Mouse (Mus musculus) left cerebral cortex, adult 9 months (tissue): Measurements from ENCODE around the gene Rapgef1.
A peak's percentile ranks its signal among the peaks of the same experiment; 100 is the strongest.

Source experiments
- DNase-seq, 2 experiments: peaks; one replicate each; pipeline ENCODE4 v3.0.0; 2022; ENCODE audit warnings: low spot score in 2 of 2

Rapgef1 gene

DNA sequence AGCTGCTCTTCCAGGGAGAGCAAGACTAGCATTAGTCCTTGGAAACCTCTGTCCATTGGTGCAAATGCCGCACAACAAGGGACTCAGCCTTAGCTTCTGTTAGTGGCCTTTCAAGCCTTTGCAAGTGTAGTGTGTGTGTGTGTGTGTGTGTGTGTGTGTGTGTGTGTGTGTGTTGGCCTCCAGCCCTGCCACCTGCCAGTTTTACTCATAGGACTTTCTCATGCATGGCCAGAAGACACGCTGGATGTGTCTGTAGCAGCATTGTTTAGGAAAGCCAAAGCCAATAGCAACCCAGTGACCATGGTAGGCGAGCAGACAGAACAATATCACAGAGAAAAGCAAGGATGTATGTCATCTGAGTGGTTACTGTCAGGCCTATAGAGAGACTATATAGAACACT is 52.3 kb downstream of the Rapgef1 start:
- no peak for DNase-seq

DNA sequence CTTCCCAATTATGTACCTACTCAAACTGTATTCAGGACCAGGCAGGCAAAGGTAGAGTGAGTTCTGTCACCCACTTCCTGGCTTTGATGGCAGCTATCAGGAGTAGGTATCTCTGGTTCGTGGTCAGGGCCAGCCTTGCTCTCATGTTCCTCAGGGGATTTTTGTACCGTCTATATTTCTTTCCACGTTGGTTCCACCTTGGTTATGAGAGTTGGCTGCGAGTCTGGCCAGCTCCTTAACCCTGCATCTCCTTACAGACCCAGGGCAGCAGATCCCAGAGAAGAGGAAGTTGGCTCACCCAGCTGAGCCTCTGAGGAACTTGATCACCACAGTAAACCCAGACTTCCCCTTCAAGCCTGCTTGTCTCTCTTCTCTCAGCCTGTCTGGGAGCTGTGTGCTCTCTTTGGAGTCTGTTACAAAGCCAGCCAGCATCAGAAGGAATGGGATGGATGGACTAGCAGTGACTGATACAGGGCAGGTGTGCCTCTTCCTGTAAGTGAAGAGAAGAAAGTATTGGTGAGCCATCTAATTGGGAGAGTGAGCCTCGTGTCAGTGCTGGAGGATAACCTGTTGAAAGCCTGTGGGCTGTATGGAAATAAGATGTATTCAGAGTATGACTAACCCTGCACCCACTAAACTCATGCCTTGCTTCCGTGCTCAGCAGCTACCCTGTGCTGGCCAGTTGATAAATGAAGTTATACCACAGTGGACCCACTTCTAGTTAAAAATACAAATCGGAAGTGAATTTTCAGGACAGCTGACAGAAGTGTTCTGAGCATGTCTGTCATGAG is 53.4 kb downstream of the Rapgef1 start:
- DNase-seq: peak in 1 of 2 experiments; percentile 28

DNA sequence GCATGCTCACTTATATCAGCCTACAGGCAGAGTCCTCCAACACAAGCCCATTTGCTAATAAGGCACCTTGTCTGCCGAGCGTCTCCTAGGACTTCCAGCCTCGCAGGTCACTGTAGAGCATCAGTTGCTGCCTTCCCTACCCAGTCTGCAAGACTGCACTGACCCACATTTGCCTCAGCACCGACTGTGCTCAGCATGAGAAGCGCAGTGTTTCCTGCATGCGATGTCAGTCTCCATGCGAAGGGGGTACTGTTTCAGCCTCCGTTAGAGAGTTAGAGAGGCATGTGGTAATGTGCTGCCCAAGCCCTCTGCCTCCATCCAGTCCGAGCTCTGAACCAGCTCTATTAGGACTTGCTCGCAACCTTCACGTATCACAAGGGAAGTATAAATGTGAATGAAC is 54.6 kb downstream of the Rapgef1 start:
- no peak for DNase-seq

DNA sequence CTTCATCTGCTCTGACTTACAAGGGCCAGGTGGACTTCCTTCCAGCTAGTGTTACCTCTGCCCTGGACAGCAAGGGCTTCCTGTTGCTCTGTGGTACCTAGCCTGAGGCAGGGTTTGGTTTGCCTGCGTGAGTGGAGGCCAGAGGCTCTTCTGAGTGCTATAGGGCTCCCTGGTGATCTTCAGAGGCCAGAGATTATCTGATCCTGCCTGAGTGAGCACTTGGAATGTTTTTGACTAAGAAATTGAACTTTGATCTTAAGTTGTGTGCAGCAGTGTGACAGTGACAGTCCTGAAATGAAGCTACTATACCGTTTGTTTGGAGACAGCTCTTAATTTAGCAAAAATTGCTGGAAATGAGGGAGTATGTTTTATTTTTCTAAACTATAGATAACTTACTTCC is 55.0 kb downstream of the Rapgef1 start:
- DNase-seq: no peak

DNA sequence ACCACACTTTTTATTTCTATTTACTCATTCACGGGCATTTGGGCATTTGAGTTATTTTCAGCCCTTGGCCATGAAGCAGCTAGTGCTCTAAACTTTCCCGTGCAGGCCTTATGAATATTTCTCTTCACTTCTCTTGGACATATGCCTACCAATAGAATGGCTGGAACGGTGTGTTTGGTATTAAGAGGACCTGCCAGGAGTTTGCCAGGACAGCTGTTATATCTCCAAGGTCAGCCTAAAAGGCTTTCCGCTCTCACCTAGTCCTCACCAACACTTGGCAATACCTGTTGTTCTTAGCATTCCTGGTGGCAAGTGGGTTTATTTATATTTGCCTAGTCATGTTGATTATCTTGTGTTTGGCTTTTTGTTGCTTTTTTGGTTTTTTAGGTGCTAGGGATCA is 56.3 kb downstream of the Rapgef1 start:
- no peak for DNase-seq

DNA sequence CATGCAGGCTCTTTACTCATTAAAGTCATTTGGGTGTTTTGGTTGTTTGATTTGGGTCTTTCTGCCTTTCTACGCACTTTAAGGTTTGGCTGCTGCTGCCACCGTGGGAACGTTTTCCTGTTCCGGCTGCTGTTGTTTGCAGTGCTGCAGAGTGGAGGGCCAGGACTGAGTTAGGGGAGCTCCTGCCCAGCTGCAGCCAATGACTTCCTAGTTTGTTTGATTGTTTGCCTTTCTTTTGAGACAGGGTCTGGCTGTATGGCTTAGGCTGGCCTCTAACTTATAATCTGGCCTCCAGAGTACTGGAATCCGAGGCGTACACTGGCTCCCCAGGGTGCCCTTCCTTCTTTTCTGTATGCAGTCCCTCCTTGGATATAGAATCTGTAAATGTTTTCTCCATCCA is 57.0 kb downstream of the Rapgef1 start:
- no peak for DNase-seq

DNA sequence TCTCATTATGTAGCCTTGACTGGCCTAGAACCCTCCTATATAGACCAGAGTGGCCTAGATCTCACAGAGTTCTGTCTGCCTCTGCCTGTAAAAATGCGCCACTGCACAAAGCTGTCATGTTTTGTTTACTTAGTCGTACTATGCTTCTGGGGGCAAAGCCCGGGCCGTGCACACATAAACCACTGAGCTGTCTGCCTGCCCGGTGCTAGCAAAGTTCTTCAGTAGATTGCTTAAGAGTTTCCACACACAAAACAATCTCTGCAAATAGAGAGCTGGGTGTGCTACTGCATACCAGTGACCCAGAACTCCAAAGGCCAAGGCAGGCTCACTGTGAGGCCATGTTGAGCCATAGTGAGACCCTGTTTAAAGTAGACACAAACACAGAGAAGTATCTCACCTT is 58.3 kb downstream of the Rapgef1 start:
- no peak for DNase-seq

DNA sequence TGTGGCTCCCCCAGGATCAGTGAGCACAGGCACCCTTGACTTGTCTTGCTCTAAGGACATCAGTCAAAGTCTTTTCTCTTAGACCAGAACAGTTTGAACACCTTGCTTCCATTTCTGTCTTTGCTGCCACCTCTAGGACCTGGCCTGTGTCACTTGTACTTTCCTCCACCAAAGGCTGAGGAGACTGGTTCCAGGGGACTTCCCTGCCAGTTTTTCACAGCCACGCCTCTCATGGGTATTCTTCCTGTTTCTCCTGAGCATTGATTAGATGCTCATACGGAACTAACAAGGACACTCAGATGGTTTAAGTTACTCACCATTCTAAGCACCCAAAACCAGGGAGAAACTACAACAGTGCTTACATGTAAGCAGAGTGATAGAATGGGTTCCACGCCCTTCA is 59.0 kb downstream of the Rapgef1 start:
- DNase-seq: no peak

DNA sequence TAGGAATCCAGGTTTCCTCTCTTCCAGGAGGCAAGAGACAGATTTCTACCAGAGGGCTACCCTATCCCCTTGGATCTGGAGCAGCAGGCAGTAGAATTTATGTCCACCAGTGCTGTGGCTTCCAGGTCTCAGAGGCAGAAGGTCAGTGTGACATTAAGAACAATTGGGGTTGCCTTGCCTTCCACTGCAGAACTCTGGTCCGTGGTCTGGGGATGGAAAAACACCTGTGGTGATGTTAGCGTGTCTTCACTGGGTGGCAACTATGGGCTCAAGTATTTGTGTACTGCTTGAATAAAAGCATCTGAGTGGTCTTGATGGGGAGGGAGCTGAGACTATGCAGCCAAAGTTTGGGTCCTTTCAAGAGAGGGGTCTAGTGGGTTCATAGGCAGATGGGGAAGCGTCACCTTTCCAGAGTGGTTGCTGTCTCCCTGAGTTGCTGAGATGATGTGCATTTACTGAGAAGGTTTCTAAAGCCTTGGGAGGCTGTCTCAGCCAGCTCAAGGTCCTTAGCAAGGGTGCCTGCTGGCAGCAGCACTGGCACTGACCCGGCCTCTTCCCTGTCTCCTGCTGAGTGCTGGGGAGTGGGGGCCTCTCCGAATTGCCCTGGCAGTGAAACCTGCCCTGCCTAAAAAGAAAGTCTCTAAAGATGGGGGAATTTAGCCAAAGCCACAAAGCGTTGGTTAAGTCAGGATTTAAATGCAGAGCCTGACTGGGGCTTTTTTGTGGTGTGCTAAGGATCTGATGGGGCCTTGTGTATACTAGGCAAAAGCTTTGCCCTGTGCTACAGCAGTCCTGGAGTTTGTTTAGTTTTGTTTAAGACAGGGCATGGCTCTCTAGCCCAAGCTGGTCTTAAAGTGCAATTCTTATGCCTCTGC is 60.4 kb downstream of the Rapgef1 start:
- DNase-seq: no peak

DNA sequence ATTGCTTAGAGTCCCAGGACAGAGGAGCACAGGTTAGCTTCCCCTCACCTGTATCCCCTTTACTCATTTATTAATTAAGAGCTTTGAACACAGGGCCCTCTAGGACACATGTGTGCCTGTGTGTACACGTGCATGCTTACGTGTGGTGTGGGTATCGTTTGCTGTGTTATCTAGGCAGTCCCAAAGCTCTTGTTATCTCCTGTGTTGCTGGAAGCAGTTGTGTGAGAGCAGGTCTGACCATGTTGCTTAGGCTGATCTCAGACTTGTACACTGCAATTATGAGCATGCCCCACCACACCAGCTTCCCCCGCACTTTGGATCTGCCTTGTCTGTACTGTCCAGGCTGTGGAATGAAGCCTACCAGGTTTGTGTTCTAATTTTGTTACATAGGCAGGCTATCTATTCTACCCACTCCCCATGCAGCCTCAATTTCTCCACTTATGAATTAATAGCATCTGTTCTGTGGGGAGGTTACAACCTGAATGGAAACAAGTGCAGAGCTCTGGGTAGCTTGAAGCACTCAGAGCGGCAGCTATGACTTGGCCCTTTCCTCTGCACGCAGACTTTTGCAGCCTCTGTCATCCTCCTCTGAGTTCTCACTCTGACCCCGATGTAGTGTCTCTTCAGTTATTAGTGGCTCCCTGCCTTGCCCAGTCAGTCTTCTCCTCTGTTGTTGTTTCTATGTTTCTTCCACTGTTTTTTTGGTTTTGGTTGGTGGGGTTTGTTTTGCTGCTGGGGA is 63.9 kb downstream of the Rapgef1 start:
- no peak for DNase-seq

DNA sequence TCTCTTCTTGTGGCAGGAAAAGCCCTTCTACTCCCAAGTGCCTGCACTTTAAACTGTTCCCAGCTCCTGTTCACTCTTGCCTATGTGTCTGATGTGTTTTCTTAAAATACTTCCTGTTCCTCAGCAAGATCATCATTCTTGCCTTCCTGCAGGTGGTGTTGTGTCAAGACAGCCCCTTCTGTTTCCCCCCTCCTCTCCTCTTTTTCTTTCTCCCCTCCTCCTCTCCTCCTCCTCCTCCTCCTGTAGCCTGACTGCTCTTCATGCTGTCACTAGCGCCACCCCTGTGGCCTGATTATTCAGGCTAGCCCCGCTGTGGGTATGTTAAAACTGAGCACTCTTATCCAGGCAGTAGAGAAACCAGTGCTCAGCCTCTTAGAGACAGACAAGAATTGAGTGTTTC is 65.0 kb downstream of the Rapgef1 start:
- no peak for DNase-seq

DNA sequence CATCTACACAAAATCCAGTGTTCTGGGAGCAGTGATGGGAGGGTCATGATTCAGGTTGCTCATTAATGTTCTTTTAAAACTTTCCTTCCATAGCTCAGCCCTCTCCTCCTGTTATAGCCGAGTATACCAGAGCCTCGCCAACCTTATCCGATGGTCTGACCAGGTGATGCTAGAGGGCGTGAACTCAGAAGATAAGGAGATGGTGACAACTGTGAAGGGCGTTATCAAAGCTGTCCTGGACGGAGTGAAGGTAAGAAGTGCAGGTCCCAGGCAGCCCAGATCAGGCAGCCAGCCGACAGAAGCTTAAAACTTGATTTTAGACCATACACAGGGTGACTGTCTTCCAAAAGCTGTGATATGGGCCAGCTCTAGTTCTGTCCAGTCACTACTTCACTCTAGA is 69.5 kb downstream of the Rapgef1 start:
- no peak for DNase-seq

DNA sequence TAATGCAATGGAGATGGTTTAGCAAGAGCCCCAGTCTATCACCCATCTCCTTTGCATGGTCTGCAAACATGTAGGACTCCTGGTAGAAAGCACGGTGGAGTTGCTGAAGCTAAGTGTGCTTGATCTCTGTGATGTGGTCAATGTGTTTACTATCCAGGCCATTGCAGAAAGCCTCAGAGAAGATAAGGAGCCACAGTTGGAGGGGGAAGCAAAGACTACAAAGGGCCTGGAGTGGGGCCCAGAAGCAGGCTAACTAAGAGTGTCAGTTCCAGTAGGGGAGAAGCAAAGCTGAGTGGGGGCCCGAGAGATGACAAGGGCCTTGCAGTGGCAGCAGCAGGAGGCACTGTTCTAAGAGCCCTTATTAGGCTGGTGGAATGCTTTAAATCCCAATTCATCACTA is 70.0 kb downstream of the Rapgef1 start:
- no peak for DNase-seq

DNA sequence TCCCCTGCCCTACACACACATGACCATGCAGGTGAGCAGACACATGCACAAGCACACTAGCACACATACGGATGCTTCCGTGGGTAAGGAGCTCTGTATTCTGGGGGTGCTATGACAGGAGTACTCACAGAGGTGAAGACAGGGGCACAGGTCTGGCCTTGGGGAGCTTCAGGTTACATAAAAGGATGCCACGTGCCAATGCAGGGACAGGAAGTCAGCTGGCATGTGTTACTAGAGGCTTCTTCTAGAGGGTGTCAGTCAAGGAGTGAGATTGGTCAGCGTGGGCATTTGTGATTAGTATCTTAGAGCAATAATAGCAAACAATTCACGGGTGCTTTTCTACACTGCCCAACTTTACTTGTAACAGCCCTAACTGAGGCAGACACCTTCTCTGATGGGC is 71.5 kb downstream of the Rapgef1 start:
- no peak for DNase-seq

DNA sequence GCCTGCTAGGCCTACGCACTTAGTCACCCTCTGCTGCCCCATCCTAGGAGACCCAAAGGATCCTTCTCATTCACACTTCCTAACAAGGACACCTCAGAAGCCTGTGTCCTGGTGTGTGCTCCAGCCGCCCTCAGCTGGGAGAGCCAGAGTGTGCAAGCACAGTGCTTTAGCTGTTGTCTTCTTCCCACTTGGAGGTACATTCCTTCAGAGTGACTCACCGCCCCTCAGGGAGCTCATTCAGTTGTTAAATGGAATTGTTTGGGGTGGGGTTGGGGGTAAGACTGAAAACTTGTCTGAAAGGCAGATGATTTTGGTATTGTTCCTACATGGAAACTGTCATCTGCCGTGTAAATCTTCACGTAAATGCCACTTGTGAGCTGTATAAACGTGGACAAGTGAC is 72.0 kb downstream of the Rapgef1 start:
- no peak for DNase-seq

DNA sequence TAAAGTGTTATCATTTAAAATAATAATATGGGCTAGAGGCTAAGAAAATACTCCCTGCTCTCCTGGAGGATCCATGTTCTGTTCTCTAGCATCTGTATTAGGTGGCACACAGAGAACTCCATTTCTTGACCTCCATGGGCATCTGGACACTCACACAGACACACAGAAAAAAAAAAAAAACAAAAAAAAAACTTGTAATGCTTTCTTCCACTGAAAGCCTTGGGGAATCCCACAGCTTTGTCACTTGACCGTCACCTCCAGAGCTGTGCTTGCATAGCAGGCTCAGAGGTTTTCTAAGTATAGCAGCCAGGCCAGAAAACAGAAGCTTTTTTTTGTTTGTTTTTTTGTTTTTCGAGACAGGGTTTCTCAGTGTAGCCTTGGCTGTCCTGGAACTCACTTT is 72.7 kb downstream of the Rapgef1 start:
- DNase-seq: no peak

DNA sequence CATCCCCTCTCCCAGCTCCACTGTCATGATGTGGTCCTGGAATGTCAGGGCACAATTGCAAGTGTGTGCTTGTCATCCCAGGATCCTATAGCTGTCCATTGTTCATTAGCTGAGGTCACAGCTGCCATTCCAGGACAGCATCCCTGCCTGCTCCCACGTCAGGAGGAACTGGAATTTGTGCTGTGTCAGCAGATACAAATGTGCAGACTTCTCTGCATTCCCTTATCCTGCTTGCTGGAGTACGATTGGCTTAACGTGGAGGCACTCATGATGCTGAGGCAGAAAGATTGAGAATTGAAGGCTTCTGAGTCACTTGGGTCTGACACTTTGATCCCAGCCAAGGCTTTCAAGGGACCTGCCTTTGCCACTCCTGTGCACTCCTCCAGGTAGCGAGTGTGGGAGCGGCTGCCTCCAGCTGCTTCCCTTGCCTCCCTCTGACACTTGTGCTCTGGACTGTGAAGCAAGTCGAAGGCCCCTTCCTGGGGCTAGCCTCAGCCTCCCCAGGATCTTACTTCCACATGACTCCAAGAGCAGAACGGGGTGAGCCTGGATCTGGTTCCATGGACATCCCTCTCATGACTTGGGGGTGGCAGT is 76.8 kb downstream of the Rapgef1 start:
- DNase-seq: no peak

DNA sequence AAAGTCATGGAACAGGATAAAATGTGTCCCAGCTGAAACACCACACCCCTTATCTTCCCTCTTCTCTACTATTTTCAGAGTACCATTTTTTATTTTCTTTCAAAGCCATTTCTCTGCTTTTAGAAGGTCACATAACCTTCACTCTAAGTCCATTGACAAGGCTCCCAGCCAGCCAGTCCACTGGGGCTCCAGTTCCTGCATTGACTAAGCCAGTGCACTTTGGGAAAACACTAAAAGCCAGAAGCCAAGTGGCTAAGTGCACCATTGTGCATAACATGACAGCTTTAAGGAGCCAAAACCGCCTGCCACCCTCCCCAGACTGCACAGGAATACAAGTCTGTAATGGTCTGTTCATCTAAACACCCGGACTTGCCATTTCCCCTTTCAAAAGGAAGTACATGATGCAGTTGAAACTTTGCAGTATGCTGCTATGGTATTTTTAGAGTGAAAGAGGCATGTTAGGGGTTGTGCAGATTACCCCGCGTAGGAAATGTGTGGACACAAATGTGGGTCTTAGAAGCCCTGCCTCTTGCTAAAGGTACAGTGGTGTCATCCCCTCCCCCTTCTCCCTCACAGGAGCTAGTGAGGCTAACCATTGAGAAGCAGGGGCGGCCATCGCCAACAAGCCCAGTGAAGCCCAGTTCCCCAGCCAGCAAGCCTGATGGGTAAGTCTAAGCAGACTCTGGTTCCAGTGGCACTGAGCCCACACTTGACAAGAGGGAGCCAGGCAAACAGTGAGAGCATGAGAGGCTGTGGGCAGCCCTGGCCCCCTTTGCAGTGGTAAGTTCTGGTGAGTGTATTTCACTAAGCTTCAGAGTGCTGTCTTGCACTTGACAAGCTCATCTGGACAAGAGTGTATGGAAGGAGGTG is 79.1 kb downstream of the Rapgef1 start:
- DNase-seq: no peak

DNA sequence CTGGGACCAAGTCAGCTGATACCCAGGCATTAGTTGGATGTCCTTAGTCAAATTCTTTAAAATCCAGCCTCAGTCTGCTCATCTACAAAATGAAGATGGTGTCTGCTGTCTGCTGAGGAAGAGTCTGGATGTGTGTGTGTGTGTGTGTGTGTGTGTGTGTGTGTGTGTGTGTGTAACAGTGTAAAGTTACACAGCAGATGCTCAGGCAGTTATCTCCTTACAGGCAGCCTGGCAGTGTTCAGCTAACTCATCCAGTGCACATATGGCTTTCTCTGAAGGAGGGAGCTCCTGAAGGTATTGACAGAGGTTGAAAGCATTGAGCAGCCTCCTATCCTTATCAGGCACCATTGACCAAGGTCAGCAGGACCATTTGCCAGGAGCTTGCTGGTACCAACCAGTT is 81.4 kb downstream of the Rapgef1 start:
- DNase-seq: no peak

DNA sequence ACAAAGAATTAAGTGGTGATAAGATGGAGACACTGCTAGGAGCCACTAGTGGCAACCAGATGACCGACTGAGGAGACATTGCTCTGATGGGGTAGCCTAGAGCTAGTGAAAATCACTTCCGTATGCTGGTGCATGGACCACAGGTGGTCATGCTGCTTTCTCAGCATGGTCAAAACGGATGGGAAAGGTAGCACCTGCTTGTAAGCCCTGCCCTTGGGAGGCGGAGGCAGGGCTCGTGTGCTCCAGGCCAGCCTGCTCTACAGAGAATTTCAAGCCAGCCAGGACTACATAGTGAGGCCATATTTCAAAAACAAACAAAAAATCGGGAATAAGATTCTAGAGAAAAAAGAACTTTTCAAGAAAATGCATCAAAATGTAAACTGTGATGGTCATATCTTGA is 81.9 kb downstream of the Rapgef1 start:
- DNase-seq: no peak

DNA sequence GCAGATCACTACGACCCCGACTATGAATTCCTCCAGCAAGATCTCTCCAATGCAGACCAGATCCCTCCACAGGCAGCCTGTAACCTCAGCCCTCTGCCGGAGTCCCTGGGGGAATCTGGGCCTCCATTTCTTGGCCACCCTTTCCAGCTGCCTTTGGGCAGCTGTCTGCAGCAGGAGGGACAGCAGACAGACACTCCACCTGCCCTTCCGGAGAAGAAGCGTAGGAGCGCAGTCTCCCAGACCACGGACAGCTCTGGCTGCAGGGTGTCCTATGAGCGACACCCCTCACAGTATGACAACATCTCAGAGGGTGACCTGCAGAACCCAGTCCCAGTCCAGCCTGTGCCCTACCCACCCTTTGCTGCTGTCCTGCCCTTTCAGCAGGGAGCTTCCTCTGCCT is 82.7 kb downstream of the Rapgef1 start:
- DNase-seq: no peak
